Comparison of ENCODE assay signal across 8 mouse cellular contexts in the genomic region with DNA sequence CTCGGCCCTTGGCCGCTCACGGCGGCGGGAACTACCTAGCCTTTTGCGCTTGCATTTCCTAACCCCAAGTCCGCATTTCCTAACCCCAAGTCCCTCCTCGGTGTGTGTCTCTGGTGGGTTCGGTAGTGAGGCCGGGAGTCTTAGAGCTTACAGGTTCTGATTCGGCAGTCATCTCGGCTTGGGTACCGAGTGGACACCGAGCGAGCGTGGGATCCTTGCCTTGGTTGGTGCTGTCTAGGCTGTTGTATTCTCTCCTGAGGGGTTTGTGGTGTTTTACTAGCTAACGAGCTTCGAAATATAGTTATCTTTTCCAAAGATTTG. TPM values are rescaled to one million over a fixed set of nuclear protein-coding genes. Genes with fewer than 3 reads are reported as not detected.
DNase-seq lines count a peak whose midpoint lies in the region; ATAC-seq and TF ChIP-seq lines count a peak whose summit lies in the region.

No protein-coding gene starts in this region.

- no peaks in the 10 kb centered on the region for H3K36me3 ChIP-seq in C2C12 (ENCODE audit: control insufficient read depth, insufficient read depth)
- H3K36me3 ChIP-seq in forebrain, embryonic 15.5 days: no peaks in the 10 kb centered on the region
- no peaks in the 10 kb centered on the region for H3K36me3 ChIP-seq in liver, embryonic 16.5 days (ENCODE audit: control insufficient read depth, insufficient read depth)

- no peaks in the 10 kb centered on the region for H3K27me3 ChIP-seq in C2C12 (ENCODE audit: control insufficient read depth, insufficient read depth, insufficient read length)
- H3K27me3 ChIP-seq in forebrain, embryonic 15.5 days: no peaks in the 10 kb centered on the region
- peaks cover 6% of the 10 kb centered on the region; the same call in 1 of the 2 replicates for H3K27me3 ChIP-seq in liver, embryonic 16.5 days (ENCODE audit: control insufficient read depth, insufficient read depth, low read depth, low read length)

- peak; percentile 27; the same call in 1 of the 2 replicates for ATAC-seq in frontal cortex, adult (ENCODE audit: low TSS enrichment)
- ATAC-seq in forebrain, embryonic 15.5 days (replicated peaks): no peak
- no peak for ATAC-seq in liver, embryonic 16.5 days (ENCODE audit: low read depth)

- TF ChIP-seq CTCF in C2C12 (IDR thresholded peaks at IDR 0.05; ENCODE audit: control insufficient read depth, insufficient read depth, insufficient read length): no peak

- H3ac ChIP-seq in C2C12 (ENCODE audit: control insufficient read depth, insufficient read length, low read depth): peak overlapping the region; percentile 91

- H3K79me2 ChIP-seq in C2C12 (ENCODE audit: control insufficient read depth, insufficient read depth): peaks cover 57% of the 10 kb centered on the region

- H3K9me3 ChIP-seq in forebrain, embryonic 15.5 days: no peaks in the 10 kb centered on the region
- H3K9me3 ChIP-seq in liver, embryonic 16.5 days (replicated peaks; ENCODE audit: control insufficient read depth, low read length): no peaks in the 10 kb centered on the region

- H3K27ac ChIP-seq in forebrain, embryonic 15.5 days (replicated peaks): no peak overlapping the region
- no peak overlapping the region for H3K27ac ChIP-seq in liver, embryonic 16.5 days (ENCODE audit: low read length)

- H3K4me2 ChIP-seq in forebrain, embryonic 15.5 days (replicated peaks): peak overlapping the region; percentile 97
- peak overlapping the region; percentile 84 for H3K4me2 ChIP-seq in liver, embryonic 16.5 days (ENCODE audit: low read depth, low read length)

- H3K9ac ChIP-seq in forebrain, embryonic 15.5 days (replicated peaks): peak overlapping the region; percentile 91
- peak overlapping the region; percentile 73 for H3K9ac ChIP-seq in liver, embryonic 16.5 days (ENCODE audit: low read depth, low read length)

- peaks cover 33% of the 10 kb centered on the region for H3K79me3 ChIP-seq in C2C12 (ENCODE audit: low read depth)

- WGBS in forebrain, embryonic 15.5 days: 4% methylated on average over 18 of the region's 18 CpGs
- 5% methylated on average over 18 of the region's 18 CpGs for WGBS in liver, embryonic 16.5 days (ENCODE audit: insufficient replicate concordance)

- DNase-seq in frontal cortex, postnatal 14 days (ENCODE audit: low spot score in 2 of 2): no peak
- DNase-seq in MN1 (ENCODE audit: low spot score): no peak
- no peak for DNase-seq in ovary, adult 18-20 months (ENCODE audit: low spot score)
- no peak for DNase-seq in urinary bladder, postnatal 14 days (ENCODE audit: low spot score)

- peaks cover 39% of the 10 kb centered on the region for H3K4me1 ChIP-seq in forebrain, embryonic 15.5 days
- peaks cover 9% of the 10 kb centered on the region for H3K4me1 ChIP-seq in liver, embryonic 16.5 days (ENCODE audit: control insufficient read depth, low read depth, low read length)

- peak overlapping the region; percentile 69 for H3K4me3 ChIP-seq in C2C12 (ENCODE audit: insufficient read depth, poor library complexity, severe bottlenecking)
- H3K4me3 ChIP-seq in forebrain, embryonic 15.5 days: peak overlapping the region; percentile 97
- H3K4me3 ChIP-seq in liver, embryonic 16.5 days (ENCODE audit: low read depth, low read length): peak overlapping the region; percentile 76

TF ChIP-seq in C2C12, 6 proteins besides CTCF, POLR2A, EP300 and RAD21:
- no peak for TF ChIP-seq FOSL1 (IDR thresholded peaks at IDR 0.05; ENCODE audit: insufficient read depth, low read length, poor library complexity, severe bottlenecking)
- TF ChIP-seq CEBPB (IDR thresholded peaks at IDR 0.05; ENCODE audit: low read depth): no peak
- TF ChIP-seq MAX (IDR thresholded peaks at IDR 0.05): no peak
- no peak for TF ChIP-seq MYOD1 (IDR thresholded peaks at IDR 0.05; ENCODE audit: control insufficient read depth, insufficient read length, low read depth)
- no peak for TF ChIP-seq MYOG (IDR thresholded peaks at IDR 0.05; ENCODE audit: control insufficient read depth, extremely low read depth, insufficient read length)
- TF ChIP-seq USF1 (IDR thresholded peaks at IDR 0.05; ENCODE audit: low read depth): no peak
TF ChIP-seq in C2C12: peak in this region for 0.

RNA-seq across cellular contexts. Expression of a gene that starts 1.0 kb away (rescaled TPM):
- 55.5 TPM for polyA plus RNA-seq in C2C12 (2012; fragmentation: generic; extraction: Trizol)
- 54.2 and 56.3 TPM in 2 replicates for polyA plus RNA-seq in forebrain, embryonic 15.5 days (2015; fragmentation: Nextera tagmentation; extraction: Ambion mirVana)
- 12.3 and 13.3 TPM in 2 replicates for polyA plus RNA-seq in liver, embryonic 16.5 days (2015; fragmentation: Nextera tagmentation; extraction: Ambion mirVana)
